13 mouse cellular contexts compared by ENCODE assay signal in the genomic region with DNA sequence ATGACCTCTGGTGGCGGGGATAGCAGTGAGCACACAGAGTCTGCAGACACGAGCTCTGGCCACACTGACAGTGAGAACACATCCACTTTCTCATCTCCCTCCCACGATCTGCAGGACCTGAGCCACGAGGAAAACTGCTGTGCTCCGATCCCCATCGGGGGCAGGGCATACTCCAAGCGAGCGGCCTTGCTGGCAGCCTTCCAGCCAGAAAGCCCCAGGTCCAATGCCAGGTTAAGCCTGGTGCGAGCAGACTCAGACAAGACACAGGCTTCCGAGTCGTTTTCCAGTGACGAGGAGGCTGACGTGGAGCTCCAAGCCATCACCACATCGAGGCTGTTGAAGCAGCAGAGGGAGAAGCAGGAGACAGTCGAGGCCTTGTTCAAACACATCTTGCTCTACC. TPM values are rescaled to one million over a fixed set of nuclear protein-coding genes. Genes with fewer than 3 reads are reported as not detected.
DNase-seq lines count a peak whose midpoint lies in the region; ATAC-seq and TF ChIP-seq lines count a peak whose summit lies in the region.
"Had no signal": no experiment of that assay in that cellular context is flagged by ENCODE, and none has a peak within 500 bp of the region (broad histone marks: within the 10 kb centered on the region; RNA-seq: fewer than 3 reads in every experiment).

No protein-coding gene starts in this region.

- ATAC-seq in lung, embryonic 14.5 days (ENCODE audit: insufficient read depth): no peak
- no peak for ATAC-seq in forebrain, postnatal 0 days

- DNase-seq in cerebellum, postnatal 14 days: peak; percentile 54 to 63
- no peak for DNase-seq in cerebellum, postnatal 4 days (ENCODE audit: low spot score in 2 of 2)
- peak; percentile 31 for DNase-seq in lung, embryonic 14.5 days
- DNase-seq in lung, postnatal 36 days: no peak
- DNase-seq in brain, adult 2 months (ENCODE audit: low read depth, low spot score): peak; percentile 24
- DNase-seq in kidney, postnatal 36 days: peak; percentile 61 to 81
- no peak for DNase-seq in forebrain, postnatal 0 days
- DNase-seq: heart, adult 11 months; layer of hippocampus, postnatal 36 days; lung, adult 2 months; right cerebral cortex, postnatal 14 days had no signal

- H3K36me3 ChIP-seq in lung, embryonic 14.5 days (ENCODE audit: insufficient read depth): no peaks in the 10 kb centered on the region; the same call in 1 of the 2 replicates
- H3K36me3 ChIP-seq in forebrain, postnatal 0 days (ENCODE audit: insufficient read depth): peaks cover 72% of the 10 kb centered on the region

- no peaks in the 10 kb centered on the region for H3K4me1 ChIP-seq in lung, embryonic 14.5 days (ENCODE audit: insufficient read depth)
- no peaks in the 10 kb centered on the region for H3K4me1 ChIP-seq in forebrain, postnatal 0 days (ENCODE audit: insufficient read depth)

- no peak overlapping the region for H3K27ac ChIP-seq in lung, embryonic 14.5 days (ENCODE audit: low read depth)
- no peak overlapping the region for H3K27ac ChIP-seq in forebrain, postnatal 0 days (ENCODE audit: low read depth, low read length)
- H3K27ac ChIP-seq: hindbrain, embryonic 14.5 days; limb, embryonic 12.5 days had no signal

- TF ChIP-seq CTCF in lung, embryonic 14.5 days (IDR thresholded peaks at IDR 0.05; ENCODE audit: low read depth): no peak
- no peak for TF ChIP-seq CTCF in forebrain, postnatal 0 days (IDR thresholded peaks at IDR 0.05; ENCODE audit: low read depth)

- no peak overlapping the region for H3K4me3 ChIP-seq in lung, embryonic 14.5 days (ENCODE audit: low read depth, low read length)
- H3K4me3 ChIP-seq in forebrain, postnatal 0 days (ENCODE audit: low read depth, low read length): no peak overlapping the region
- H3K4me3 ChIP-seq: limb, embryonic 12.5 days had no signal

- no peaks in the 10 kb centered on the region for H3K9me3 ChIP-seq in lung, embryonic 14.5 days (ENCODE audit: low read depth, low read length)
- no peaks in the 10 kb centered on the region for H3K9me3 ChIP-seq in forebrain, postnatal 0 days (ENCODE audit: low read length)
- H3K9me3 ChIP-seq: limb, embryonic 12.5 days had no signal

- no peaks in the 10 kb centered on the region for H3K27me3 ChIP-seq in lung, embryonic 14.5 days (ENCODE audit: insufficient read depth, low read length)
- no peaks in the 10 kb centered on the region for H3K27me3 ChIP-seq in forebrain, postnatal 0 days (ENCODE audit: insufficient read depth, low read length)
- H3K27me3 ChIP-seq: limb, embryonic 12.5 days had no signal

- H3K4me2 ChIP-seq in lung, embryonic 14.5 days: no peak overlapping the region
- H3K4me2 ChIP-seq in forebrain, postnatal 0 days (ENCODE audit: low read depth): no peak overlapping the region
- H3K4me2 ChIP-seq: hindbrain, embryonic 14.5 days; limb, embryonic 12.5 days had no signal

- H3K9ac ChIP-seq in lung, embryonic 14.5 days: no peak overlapping the region
- H3K9ac ChIP-seq in forebrain, postnatal 0 days: no peak overlapping the region
- H3K9ac ChIP-seq: hindbrain, embryonic 14.5 days; limb, embryonic 12.5 days had no signal

- 56% methylated on average over 15 of the region's 15 CpGs for WGBS in lung, embryonic 14.5 days
- WGBS in forebrain, postnatal 0 days: 77% methylated on average over 15 of the region's 15 CpGs

RNA-seq across cellular contexts. Expression of a gene that starts 57.9 kb away (rescaled TPM):
- polyA plus RNA-seq in lung, embryonic 14.5 days (2014; fragmentation: Nextera tagmentation; extraction: Ambion mirVana): 13.4 and 16.2 TPM in 2 replicates
- 38.7 and 48.4 TPM in 2 replicates for total RNA-seq in forebrain, postnatal 0 days (2014; rRNA removed)
- polyA plus RNA-seq in forebrain, postnatal 0 days (2015; fragmentation: Nextera tagmentation; extraction: Ambion mirVana): 19.4 and 22.0 TPM in 2 replicates

Comparison
In these comparisons a context has a peak if more than half of its experiments do, and no peak if none do; other contexts are left out.
1. DNase-seq: peak in cerebellum, postnatal 14 days (2 of 2), lung, embryonic 14.5 days (single experiment), brain, adult 2 months (single experiment) and kidney, postnatal 36 days (2 of 2); none in cerebellum, postnatal 4 days (0 of 2), lung, postnatal 36 days (single experiment) and forebrain, postnatal 0 days (single experiment).